29 mouse cellular contexts compared by ENCODE assay signal in genomic region chr3:121206202-121206882, GRCm38 (mm10). TPM values are rescaled to one million over a fixed set of nuclear protein-coding genes. Genes with fewer than 3 reads are reported as not detected.
DNase-seq lines count a peak whose midpoint lies in the region; ATAC-seq lines count a peak whose summit lies in the region.
"Had no signal": no experiment of that assay in that cellular context is flagged by ENCODE, and none has a peak within 500 bp of the region (broad histone marks: within the 10 kb centered on the region; RNA-seq: fewer than 3 reads in every experiment).

No protein-coding gene starts in this region.

- no peaks in the 10 kb centered on the region for H3K4me1 ChIP-seq in embryonic facial prominence, embryonic 11.5 days (ENCODE audit: control insufficient read depth, insufficient read depth, low read length)
- no peaks in the 10 kb centered on the region for H3K4me1 ChIP-seq in embryonic facial prominence, embryonic 10.5 days
- H3K4me1 ChIP-seq in limb, embryonic 13.5 days = peaks cover 6% of the 10 kb centered on the region; the same call in 1 of the 2 replicates
- H3K4me1 ChIP-seq in limb, embryonic 10.5 days = peaks cover 14% of the 10 kb centered on the region
- H3K4me1 ChIP-seq in limb, embryonic 15.5 days = no peaks in the 10 kb centered on the region; the same call in 1 of the 2 replicates
- H3K4me1 ChIP-seq: forebrain, embryonic 13.5 days; heart, embryonic 15.5 days had no signal

- no peak for ATAC-seq in embryonic facial prominence, embryonic 11.5 days (replicated peaks; ENCODE audit: insufficient number of reproducible peaks, low FRiP score, low TSS enrichment, low read depth)
- ATAC-seq in limb, embryonic 13.5 days (ENCODE audit: low FRiP score, low read depth) = no peak; the same call in 1 of the 2 replicates
- no peak for ATAC-seq in limb, embryonic 15.5 days (ENCODE audit: insufficient number of reproducible peaks, low FRiP score, low TSS enrichment, low read depth)
- ATAC-seq: forebrain, embryonic 13.5 days; hindbrain, embryonic 16.5 days had no signal

- no peak overlapping the region for H3K4me2 ChIP-seq in embryonic facial prominence, embryonic 11.5 days (ENCODE audit: low read depth, low read length)
- H3K4me2 ChIP-seq in limb, embryonic 13.5 days (replicated peaks) = peak overlapping the region; percentile 41
- peak overlapping the region; percentile 31; the same call in 1 of the 2 replicates for H3K4me2 ChIP-seq in limb, embryonic 15.5 days
- H3K4me2 ChIP-seq: forebrain, embryonic 13.5 days; heart, embryonic 15.5 days; limb, embryonic 12.5 days had no signal

- WGBS in embryonic facial prominence, embryonic 11.5 days = 78% methylated on average over 19 of the region's 19 CpGs
- WGBS in embryonic facial prominence, embryonic 10.5 days = 87% methylated on average over 19 of the region's 19 CpGs
- 62% methylated on average over 19 of the region's 19 CpGs for WGBS in limb, embryonic 13.5 days
- WGBS in limb, embryonic 10.5 days = 91% methylated on average over 19 of the region's 19 CpGs
- WGBS in limb, embryonic 15.5 days = 48% methylated on average over 19 of the region's 19 CpGs

- no peak overlapping the region for H3K27ac ChIP-seq in embryonic facial prominence, embryonic 11.5 days (replicated peaks; ENCODE audit: low read depth, low read length)
- no peak overlapping the region for H3K27ac ChIP-seq in embryonic facial prominence, embryonic 10.5 days (replicated peaks)
- no peak overlapping the region for H3K27ac ChIP-seq in limb, embryonic 13.5 days
- H3K27ac ChIP-seq in limb, embryonic 10.5 days = no peak overlapping the region
- H3K27ac ChIP-seq in limb, embryonic 15.5 days = peak overlapping the region; percentile 30; the same call in 1 of the 2 replicates
- H3K27ac ChIP-seq: forebrain, embryonic 13.5 days; heart, embryonic 10.5 days; heart, embryonic 15.5 days; limb, embryonic 12.5 days; liver, embryonic 14.5 days; macrophage had no signal

- no peak overlapping the region for H3K9ac ChIP-seq in embryonic facial prominence, embryonic 11.5 days (replicated peaks; ENCODE audit: low read length)
- no peak overlapping the region for H3K9ac ChIP-seq in limb, embryonic 13.5 days
- H3K9ac ChIP-seq in limb, embryonic 15.5 days = no peak overlapping the region
- H3K9ac ChIP-seq: forebrain, embryonic 13.5 days; heart, embryonic 15.5 days; limb, embryonic 12.5 days; liver, embryonic 14.5 days had no signal

- no peaks in the 10 kb centered on the region for H3K36me3 ChIP-seq in embryonic facial prominence, embryonic 11.5 days (replicated peaks; ENCODE audit: control insufficient read depth, insufficient read depth, low read depth, low read length)
- no peaks in the 10 kb centered on the region for H3K36me3 ChIP-seq in embryonic facial prominence, embryonic 10.5 days (replicated peaks)
- H3K36me3 ChIP-seq in limb, embryonic 13.5 days = no peaks in the 10 kb centered on the region
- no peaks in the 10 kb centered on the region for H3K36me3 ChIP-seq in limb, embryonic 10.5 days
- no peaks in the 10 kb centered on the region for H3K36me3 ChIP-seq in limb, embryonic 15.5 days
- H3K36me3 ChIP-seq: heart, embryonic 10.5 days; heart, embryonic 15.5 days; limb, embryonic 12.5 days had no signal

- DNase-seq in embryonic facial prominence, embryonic 11.5 days (ENCODE audit: low spot score) = peak; percentile 17
- no peak for DNase-seq in embryonic facial prominence, embryonic 10.5 days (ENCODE audit: low spot score)
- DNase-seq in limb, embryonic 10.5 days (ENCODE audit: low spot score) = no peak
- DNase-seq in heart, adult 11 months = no peak
- DNase-seq in layer of hippocampus, adult 8-10 months (ENCODE audit: low spot score in 2 of 2) = no peak
- DNase-seq: adrenal gland, postnatal 14 days; cerebellum, adult 11 months; cerebellum, adult 9-10 months; cerebellum, postnatal 36 days; kidney, adult 2 months; kidney, postnatal 10 days; layer of hippocampus, adult 9-11 months; lung, adult 2 months; lung, postnatal 10 days; midbrain, embryonic 14.5 days; right cerebral cortex, postnatal 25 days; spleen, adult 18-20 months; thymus, adult 2 months; thymus, postnatal 4 days had no signal

- H3K9me3 ChIP-seq in embryonic facial prominence, embryonic 11.5 days (replicated peaks; ENCODE audit: control insufficient read depth, low read length) = no peaks in the 10 kb centered on the region
- H3K9me3 ChIP-seq in embryonic facial prominence, embryonic 10.5 days = no peaks in the 10 kb centered on the region
- no peaks in the 10 kb centered on the region for H3K9me3 ChIP-seq in limb, embryonic 13.5 days
- no peaks in the 10 kb centered on the region for H3K9me3 ChIP-seq in limb, embryonic 10.5 days (replicated peaks)
- H3K9me3 ChIP-seq in limb, embryonic 15.5 days = no peaks in the 10 kb centered on the region
- H3K9me3 ChIP-seq: forebrain, embryonic 13.5 days; heart, embryonic 10.5 days; heart, embryonic 15.5 days; limb, embryonic 12.5 days had no signal

- no peaks in the 10 kb centered on the region for H3K27me3 ChIP-seq in embryonic facial prominence, embryonic 11.5 days (ENCODE audit: control insufficient read depth, insufficient read depth, low read length)
- H3K27me3 ChIP-seq in embryonic facial prominence, embryonic 10.5 days (replicated peaks; ENCODE audit: low read depth, poor library complexity, severe bottlenecking) = no peaks in the 10 kb centered on the region
- H3K27me3 ChIP-seq in limb, embryonic 13.5 days = peaks cover 11% of the 10 kb centered on the region
- no peaks in the 10 kb centered on the region for H3K27me3 ChIP-seq in limb, embryonic 10.5 days (ENCODE audit: low read depth, poor library complexity, severe bottlenecking)
- H3K27me3 ChIP-seq in limb, embryonic 15.5 days = no peaks in the 10 kb centered on the region
- H3K27me3 ChIP-seq: CH12.LX; forebrain, embryonic 13.5 days; heart, embryonic 15.5 days had no signal

- H3K4me3 ChIP-seq in embryonic facial prominence, embryonic 11.5 days (ENCODE audit: low read depth, low read length) = no peak overlapping the region
- no peak overlapping the region for H3K4me3 ChIP-seq in embryonic facial prominence, embryonic 10.5 days
- H3K4me3 ChIP-seq in limb, embryonic 13.5 days = no peak overlapping the region
- H3K4me3 ChIP-seq in limb, embryonic 10.5 days = no peak overlapping the region
- no peak overlapping the region for H3K4me3 ChIP-seq in limb, embryonic 15.5 days
- H3K4me3 ChIP-seq: forebrain, embryonic 13.5 days; heart, embryonic 10.5 days; heart, embryonic 15.5 days; limb, embryonic 12.5 days had no signal

RNA-seq across cellular contexts. Expression of gene Rwdd3, which starts 34.8 kb away (rescaled TPM):
- polyA plus RNA-seq in embryonic facial prominence, embryonic 11.5 days (2014; fragmentation: Nextera tagmentation; extraction: Ambion mirVana) = 3.6 and 5.5 TPM in 2 replicates
- polyA plus RNA-seq in embryonic facial prominence, embryonic 10.5 days (2016; fragmentation: Nextera tagmentation; extraction: Ambion mirVana) = 4.1 and 4.8 TPM in 2 replicates
- 9.1 and 9.8 TPM in 2 replicates for polyA plus RNA-seq in limb, embryonic 13.5 days (2015; fragmentation: Nextera tagmentation; extraction: Ambion mirVana)
- polyA plus RNA-seq in limb, embryonic 10.5 days (2016; fragmentation: Nextera tagmentation; extraction: Ambion mirVana) = 4.6 and 5.9 TPM in 2 replicates
- polyA plus RNA-seq in limb, embryonic 15.5 days (2015; fragmentation: Nextera tagmentation; extraction: Ambion mirVana) = 5.3 and 5.9 TPM in 2 replicates
- total RNA-seq in layer of hippocampus, adult 8-10 months (2022) = 10 to 100 TPM; 23.2 to 29.2 (median 23.9) TPM
